Mouse (Mus musculus): ENCODE measurements at regions not wholly inside any gene's neighbourhood (a gene's known extent, or its start where the extent isn't known, plus 50 kb on each side); places are given as distances from the start of the nearest gene placed in this dataset.

- intact Hi-C loops (cut with DNase I) = no loop called here
- H3K4me3 ChIP-seq = no peak overlapping the region
- DNase-seq (ENCODE audit: extremely low spot score in 1 of 2, low spot score in 2 of 2) = no peak
- peak; percentile 50 for TF ChIP-seq CTCF (IDR thresholded peaks at IDR 0.05)
- no peak overlapping the region for H3K27ac ChIP-seq
Observed at GRCm38 (mm10) chr16:62605920-62606319, 180.7 kb downstream of the Nsun3 start.

- intact Hi-C loops (cut with DNase I) = loop anchor here (10.0 kb wide), 1 partner anchor 57 kb away; no protein-coding TSS in a partner anchor
- DNase-seq (ENCODE audit: extremely low spot score in 1 of 2, low spot score in 2 of 2) = peak; percentile 33 to 49
- TF ChIP-seq CTCF (IDR thresholded peaks at IDR 0.05) = peak; percentile 69
- H3K27ac ChIP-seq = no peak overlapping the region
- no peak overlapping the region for H3K4me3 ChIP-seq
Observed at GRCm38 (mm10) chr16:62562051-62562450, 224.6 kb downstream of the Nsun3 start.

GRCm38 (mm10) chr16:62543156-62543555 lies 243.5 kb downstream of the Nsun3 start:
- no peak for DNase-seq (ENCODE audit: extremely low spot score in 1 of 2, low spot score in 2 of 2)
- intact Hi-C loops (cut with DNase I) = no loop called here
- no peak overlapping the region for H3K27ac ChIP-seq
- peak; percentile 11 for TF ChIP-seq CTCF (IDR thresholded peaks at IDR 0.05)
- H3K4me3 ChIP-seq = no peak overlapping the region

GRCm38 (mm10) chr16:62537730-62538479 lies 248.7 kb downstream of the Nsun3 start:
- DNase-seq (ENCODE audit: extremely low spot score in 1 of 2, low spot score in 2 of 2) = no peak
- H3K4me3 ChIP-seq = no peak overlapping the region
- H3K27ac ChIP-seq = no peak overlapping the region
- intact Hi-C loops (cut with DNase I) = no loop called here
- no peak for TF ChIP-seq CTCF (IDR thresholded peaks at IDR 0.05)

GRCm38 (mm10) chr16:62509321-62509720 lies 277.3 kb downstream of the Nsun3 start:
- H3K4me3 ChIP-seq = no peak overlapping the region
- intact Hi-C loops (cut with DNase I) = loop anchor here (5.0 to 10.0 kb wide), 2 partner anchors 55 to 233 kb away; no protein-coding TSS in a partner anchor
- DNase-seq (ENCODE audit: extremely low spot score in 1 of 2, low spot score in 2 of 2) = no peak
- no peak overlapping the region for H3K27ac ChIP-seq
- no peak for TF ChIP-seq CTCF (IDR thresholded peaks at IDR 0.05)

- peak; percentile 69 for TF ChIP-seq CTCF (IDR thresholded peaks at IDR 0.05)
- Histone ChIP-seq H3K4me3 (no peak overlapping the region), H3K27ac (no peak overlapping the region)
- peak; percentile 20 to 30 for DNase-seq (ENCODE audit: extremely low spot score in 1 of 2, low spot score in 2 of 2)
- intact Hi-C loops (cut with DNase I) = loop anchor here (2.0 to 10.0 kb wide), 3 partner anchors 58 to 235 kb away; no protein-coding TSS in a partner anchor
Observed at GRCm38 (mm10) chr16:62506725-62507482, 279.7 kb downstream of the Nsun3 start.

GRCm38 (mm10) chr16:62500870-62501269 lies 285.7 kb downstream of the Nsun3 start:
- Histone ChIP-seq H3K27ac (no peak overlapping the region), H3K4me3 (no peak overlapping the region)
- TF ChIP-seq CTCF (IDR thresholded peaks at IDR 0.05) = no peak
- no peak for DNase-seq (ENCODE audit: extremely low spot score in 1 of 2, low spot score in 2 of 2)
- intact Hi-C loops (cut with DNase I) = loop anchor here (5.0 to 10.0 kb wide), 2 partner anchors 64 to 1894 kb away; partner anchors contain the start of gene Epha6

- intact Hi-C loops (cut with DNase I) = loop anchor here (5.0 to 10.0 kb wide), 2 partner anchors 64 to 1893 kb away; partner anchors contain the start of gene Epha6
Observed at GRCm38 (mm10) chr16:62500334-62500733, 286.3 kb downstream of the Nsun3 start.

GRCm38 (mm10) chr16:62498761-62499160 lies 287.9 kb downstream of the Nsun3 start:
- DNase-seq (ENCODE audit: extremely low spot score in 1 of 2, low spot score in 2 of 2) = no peak
- intact Hi-C loops (cut with DNase I) = no loop called here
- TF ChIP-seq CTCF (IDR thresholded peaks at IDR 0.05) = no peak
- H3K4me3 ChIP-seq = no peak overlapping the region
- no peak overlapping the region for H3K27ac ChIP-seq

More at GRCm38 (mm10) chr16:62500334-62500733, 286.3 kb downstream of the Nsun3 start:
- TF ChIP-seq CTCF (IDR thresholded peaks at IDR 0.05) = peak; percentile 57
- Histone ChIP-seq H3K27ac (no peak overlapping the region), H3K4me3 (no peak overlapping the region)
- peak; percentile 18 to 28 for DNase-seq (ENCODE audit: extremely low spot score in 1 of 2, low spot score in 2 of 2)

- Histone ChIP-seq H3K27ac (no peak overlapping the region), H3K4me3 (no peak overlapping the region)
- no peak for DNase-seq (ENCODE audit: extremely low spot score in 1 of 2, low spot score in 2 of 2)
- TF ChIP-seq CTCF (IDR thresholded peaks at IDR 0.05) = no peak
- intact Hi-C loops (cut with DNase I) = no loop called here
Observed at GRCm38 (mm10) chr16:62496697-62497096, 289.9 kb downstream of the Nsun3 start.

- intact Hi-C loops (cut with DNase I) = no loop called here
- Histone ChIP-seq H3K4me3 (no peak overlapping the region), H3K27ac (no peak overlapping the region)
- no peak for TF ChIP-seq CTCF (IDR thresholded peaks at IDR 0.05)
- no peak for DNase-seq (ENCODE audit: extremely low spot score in 1 of 2, low spot score in 2 of 2)
Observed at GRCm38 (mm10) chr16:62470133-62470532, 316.5 kb downstream of the Nsun3 start.

GRCm38 (mm10) chr16:62469286-62469685 lies 317.3 kb downstream of the Nsun3 start:
- no peak for DNase-seq (ENCODE audit: extremely low spot score in 1 of 2, low spot score in 2 of 2)
- no peak overlapping the region for H3K27ac ChIP-seq
- TF ChIP-seq CTCF (IDR thresholded peaks at IDR 0.05) = no peak
- no peak overlapping the region for H3K4me3 ChIP-seq
- intact Hi-C loops (cut with DNase I) = no loop called here

Data from left cerebral cortex, adult 2 months (tissue).